Mouse (Mus musculus) CH12.LX (cell line): ENCODE measurements around the gene Gm21992.

Source experiments
- CHD1 ChIP-seq: IDR thresholded peaks from 2 replicates; pipeline ENCODE4 v1.6.1; 2012; ENCODE audit warnings: low read depth, low read length, improper control_type of control experiment, inconsistent platforms
- CTCF ChIP-seq, 2 experiments: IDR thresholded peaks in 1 of 2; conservative IDR thresholded peaks in 1 of 2; 2 replicates each; pipeline ENCODE4 v1.5.1; 2011 to 2012; ENCODE audit warnings: low read depth in 2 of 2, low read length in 2 of 2, improper control_type of control experiment in 1 of 2, inconsistent platforms in 1 of 2, mild to moderate bottlenecking in 1 of 2, moderate library complexity in 1 of 2
- E2F4 ChIP-seq: IDR thresholded peaks from 2 replicates; pipeline ENCODE4 v1.6.1; 2011; ENCODE audit warnings: low read depth, low read length, improper control_type of control experiment; ENCODE audit not compliant: insufficient replicate concordance
- EP300 ChIP-seq: IDR thresholded peaks from 2 replicates; pipeline ENCODE4 v1.6.1; 2011; ENCODE audit warnings: low read length, improper control_type of control experiment
- KAT2A ChIP-seq: IDR thresholded peaks from 2 replicates; pipeline ENCODE4 v1.6.1; 2012; ENCODE audit warnings: low read length, improper control_type of control experiment, inconsistent platforms; ENCODE audit not compliant: insufficient replicate concordance
- MAX ChIP-seq: IDR thresholded peaks from 2 replicates; pipeline ENCODE4 v1.6.1; 2011; ENCODE audit warnings: low read length, improper control_type of control experiment
- MYC ChIP-seq: IDR thresholded peaks from 2 replicates; pipeline ENCODE4 v1.6.1; 2011; ENCODE audit warnings: low read depth, mild to moderate bottlenecking, improper control_type of control experiment, low read length
- POLR2A ChIP-seq: IDR thresholded peaks from 2 replicates; pipeline ENCODE4 v1.6.1; 2011; ENCODE audit warnings: low read depth, mild to moderate bottlenecking, improper control_type of control experiment, low read length

DNA sequence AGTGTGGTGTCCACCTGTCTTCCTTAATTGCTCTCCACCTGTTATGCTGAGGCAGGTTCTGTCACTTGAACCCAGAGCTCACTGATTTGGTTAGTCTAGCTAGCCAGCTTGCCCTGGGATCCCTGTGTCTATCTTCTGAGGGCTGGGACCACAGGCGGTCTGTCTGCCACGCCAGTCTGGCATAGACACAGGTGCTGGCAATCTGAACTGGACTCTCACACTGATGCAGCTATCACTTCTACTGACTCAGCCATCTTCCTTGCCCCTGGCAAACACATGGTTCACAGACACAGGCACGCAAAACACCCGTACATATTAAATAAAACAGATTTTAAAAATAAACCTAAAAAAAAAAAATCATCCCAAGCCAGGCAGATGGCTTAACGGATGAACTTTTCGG, 25.6 kb upstream of the Gm21992 start:
- TF ChIP-seq KAT2A (no peak), MAX (no peak), CHD1 (no peak), MYC (no peak), POLR2A (no peak), EP300 (no peak), CTCF (conservative IDR thresholded peaks at IDR 0.05 in 1 of 2, IDR thresholded peaks at IDR 0.05 in 1 of 2; ENCODE audit: low read depth in 2 of 2, low read length in 2 of 2) (no peak), E2F4 (no peak)
